Mouse (Mus musculus) megakaryocyte-erythroid progenitor cell, adult 5-6 weeks (primary cell): ENCODE measurements around the gene Clca4a. TPM values are rescaled to one million over a fixed set of nuclear protein-coding genes. Genes with fewer than 3 reads are reported as not detected.

Experiments
- total RNA-seq, 2 experiments: library from RNA; stranded (forward) in 1 of 2; stranded (reverse) in 1 of 2; fragments of 200-1000, 215-1000 nt in 1 of 2; fragments of >200 nt in 1 of 2; fragmentation: Nextera tagmentation in 1 of 2; gene quantifications; 2 replicates each; pipeline ENCODE4 v1.2.3; 2014 to 2017

Clca4a gene
- total RNA-seq, 2 experiments from 2014 or later = not detected

Other genes with a start within 250 kb of the Clca4a start
- 9.2 and 24.1 TPM in 2 replicates for gene Clca3a1, start 214.1 kb downstream of the Clca4a start, total RNA-seq (2014; fragmentation: Nextera tagmentation)
- 11.3 and 12.9 TPM in 2 replicates for gene Clca3a1, start 214.1 kb downstream of the Clca4a start, total RNA-seq (2017)
- not detected in 2 replicates for gene Clca3a2, start 155.6 kb downstream of the Clca4a start, total RNA-seq (2014; fragmentation: Nextera tagmentation)
- gene Clca3a2, start 155.6 kb downstream of the Clca4a start, total RNA-seq (2017) = not detected in 2 replicates
- not detected in 2 replicates for gene Clca3b, start 125.7 kb downstream of the Clca4a start, total RNA-seq (2014; fragmentation: Nextera tagmentation)
- gene Clca3b, start 125.7 kb downstream of the Clca4a start, total RNA-seq (2017) = not detected in 2 replicates
- not detected in 2 replicates for gene Clca4b, start 42.5 kb downstream of the Clca4a start, total RNA-seq (2014; fragmentation: Nextera tagmentation)
- gene Clca4b, start 42.5 kb downstream of the Clca4a start, total RNA-seq (2017) = not detected in 2 replicates
- not detected in 2 replicates for gene Clca1, start 57.7 kb upstream of the Clca4a start, total RNA-seq (2014; fragmentation: Nextera tagmentation)
- not detected in 2 replicates for gene Clca1, start 57.7 kb upstream of the Clca4a start, total RNA-seq (2017)
- not detected in 2 replicates for gene Clca2, start 124.4 kb upstream of the Clca4a start, total RNA-seq (2014; fragmentation: Nextera tagmentation)
- gene Clca2, start 124.4 kb upstream of the Clca4a start, total RNA-seq (2017) = not detected in 2 replicates
- gene Odf2l, start 143.5 kb upstream of the Clca4a start, total RNA-seq (2014; fragmentation: Nextera tagmentation) = 26.5 and 44.8 TPM in 2 replicates
- 27.7 and 42.9 TPM in 2 replicates for gene Odf2l, start 143.5 kb upstream of the Clca4a start, total RNA-seq (2017)